Comparison of ENCODE assay signal across 17 mouse cellular contexts in genomic region chr14:25407111-25407510, GRCm38 (mm10).
"Had no signal": no experiment of that assay in that cellular context is flagged by ENCODE, and none has a peak within 500 bp of the region (broad histone marks: within the 10 kb centered on the region; RNA-seq: fewer than 3 reads in every experiment).

No protein-coding gene starts in this region.

- H3K9me3 ChIP-seq: liver, embryonic 13.5 days; midbrain, embryonic 13.5 days; neural tube, embryonic 13.5 days; stomach, embryonic 15.5 days had no signal

- ATAC-seq: midbrain, embryonic 13.5 days; midbrain, embryonic 16.5 days had no signal

- H3K27me3 ChIP-seq: liver, embryonic 13.5 days; midbrain, embryonic 13.5 days; neural tube, embryonic 13.5 days; stomach, embryonic 15.5 days had no signal

- DNase-seq: kidney, postnatal 10 days; kidney, postnatal 36 days; layer of hippocampus, postnatal 36 days; liver, embryonic 13.5 days; lung, adult 2 months; lung, postnatal 14 days; lung, postnatal 4 days; retina, postnatal 1 day; right cerebral cortex, postnatal 25 days; spleen, adult 18-20 months; thymus, postnatal 25 days had no signal

- H3K27ac ChIP-seq: left cerebral cortex, adult 2 months; liver, embryonic 13.5 days; midbrain, embryonic 13.5 days; neural tube, embryonic 13.5 days; stomach, embryonic 15.5 days had no signal

- H3K9ac ChIP-seq: liver, embryonic 13.5 days; midbrain, embryonic 13.5 days; neural tube, embryonic 13.5 days; stomach, embryonic 15.5 days had no signal

- H3K36me3 ChIP-seq: liver, embryonic 13.5 days; midbrain, embryonic 13.5 days; neural tube, embryonic 13.5 days; stomach, embryonic 15.5 days had no signal

- H3K4me2 ChIP-seq: liver, embryonic 13.5 days; midbrain, embryonic 13.5 days; neural tube, embryonic 13.5 days; stomach, embryonic 15.5 days had no signal

- H3K4me3 ChIP-seq: left cerebral cortex, adult 2 months; liver, embryonic 13.5 days; midbrain, embryonic 13.5 days; myocyte; neural tube, embryonic 13.5 days; stomach, embryonic 15.5 days had no signal
